Mouse (Mus musculus): ENCODE measurements at regions not wholly inside any gene's neighbourhood (a gene's known extent, or its start where the extent isn't known, plus 50 kb on each side); places are given as distances from the start of the nearest gene placed in this dataset.
A peak's percentile ranks its signal among the peaks of the same experiment; 100 is the strongest.

- Histone ChIP-seq H3K4me3 (no peak overlapping the region), H3K36me3 (no peaks in the 10 kb centered on the region)
- WGBS, result 80% methylated on average over 7 of the region's 7 CpGs
These were observed 132.2 kb downstream of the Zbtb18 start for GRCm38 (mm10) chr1:177574312-177574711.

GRCm38 (mm10) chr1:177584302-177584886, 142.2 kb downstream of the Zbtb18 start:
- Histone ChIP-seq H3K36me3 (no peaks in the 10 kb centered on the region), H3K4me1 (no peaks in the 10 kb centered on the region), H3K27ac (no peak overlapping the region), H3K4me3 (no peak overlapping the region), H3K27me3 (ENCODE audit: insufficient read depth, poor library complexity, severe bottlenecking) (no peaks in the 10 kb centered on the region), H3K9me3 (0 out of 2 replicates have a peak, but pooled peaks cover 4% of the 10 kb centered on the region)
- WGBS, result 57% methylated on average over 5 of the region's 5 CpGs
- DNase-seq (ENCODE audit: low spot score), result no peak

More at GRCm38 (mm10) chr1:177574312-177574711, 132.2 kb downstream of the Zbtb18 start:
- Histone ChIP-seq H3K27me3 (ENCODE audit: insufficient read depth, poor library complexity, severe bottlenecking) (no peaks in the 10 kb centered on the region), H3K4me1 (no peaks in the 10 kb centered on the region), H3K27ac (no peak overlapping the region), H3K9me3 (no peaks in the 10 kb centered on the region)
- DNase-seq (ENCODE audit: low spot score), result no peak

- Histone ChIP-seq H3K4me3 (no peak overlapping the region), H3K4me1 (no peaks in the 10 kb centered on the region), H3K9me3 (0 out of 2 replicates have a peak, but pooled peaks cover 4% of the 10 kb centered on the region), H3K27ac (no peak overlapping the region), H3K27me3 (ENCODE audit: insufficient read depth, poor library complexity, severe bottlenecking) (no peaks in the 10 kb centered on the region), H3K36me3 (no peaks in the 10 kb centered on the region)
- no peak for DNase-seq (ENCODE audit: low spot score)
- WGBS, result 60% methylated on average over 2 of the region's 2 CpGs
These were observed 143.2 kb downstream of the Zbtb18 start for GRCm38 (mm10) chr1:177585320-177585719.

- Histone ChIP-seq H3K36me3 (no peaks in the 10 kb centered on the region), H3K9me3 (no peaks in the 10 kb centered on the region), H3K27ac (no peak overlapping the region), H3K4me3 (no peak overlapping the region), H3K4me1 (no peaks in the 10 kb centered on the region), H3K27me3 (ENCODE audit: insufficient read depth, poor library complexity, severe bottlenecking) (no peaks in the 10 kb centered on the region)
- WGBS, result 87% methylated on average over 7 of the region's 7 CpGs
- no peak for DNase-seq (ENCODE audit: low spot score)
These were observed 140.6 kb upstream of the 1700016C15Rik start for GRCm38 (mm10) chr1:177589034-177589433.

GRCm38 (mm10) chr1:177589656-177590055, 140.0 kb upstream of the 1700016C15Rik start:
- H3K36me3 ChIP-seq, result no peaks in the 10 kb centered on the region
- no peak overlapping the region for H3K4me3 ChIP-seq
- H3K27me3 ChIP-seq (ENCODE audit: insufficient read depth, poor library complexity, severe bottlenecking), result no peaks in the 10 kb centered on the region
- H3K9me3 ChIP-seq, result no peaks in the 10 kb centered on the region
- H3K4me1 ChIP-seq, result no peaks in the 10 kb centered on the region
- 93% methylated on average over 4 of the region's 4 CpGs for WGBS
- no peak overlapping the region for H3K27ac ChIP-seq
- peak; percentile 33 for DNase-seq (ENCODE audit: low spot score)

GRCm38 (mm10) chr1:177591742-177592141, 137.9 kb upstream of the 1700016C15Rik start:
- Histone ChIP-seq H3K4me3 (no peak overlapping the region), H3K27me3 (ENCODE audit: insufficient read depth, poor library complexity, severe bottlenecking) (no peaks in the 10 kb centered on the region), H3K36me3 (no peaks in the 10 kb centered on the region), H3K4me1 (no peaks in the 10 kb centered on the region), H3K9me3 (no peaks in the 10 kb centered on the region), H3K27ac (no peak overlapping the region)
- peak; percentile 39 for DNase-seq (ENCODE audit: low spot score)
- 90% methylated on average over 3 of the region's 3 CpGs for WGBS

- peak; percentile 55 for DNase-seq (ENCODE audit: low spot score)
- Histone ChIP-seq H3K36me3 (no peaks in the 10 kb centered on the region), H3K9me3 (no peaks in the 10 kb centered on the region), H3K4me3 (no peak overlapping the region), H3K27me3 (ENCODE audit: insufficient read depth, poor library complexity, severe bottlenecking) (no peaks in the 10 kb centered on the region), H3K4me1 (no peaks in the 10 kb centered on the region), H3K27ac (no peak overlapping the region)
- 91% methylated on average over 9 of the region's 9 CpGs for WGBS
These were observed 137.3 kb upstream of the 1700016C15Rik start for GRCm38 (mm10) chr1:177592337-177592736.

GRCm38 (mm10) chr1:177594341-177594740, 135.3 kb upstream of the 1700016C15Rik start:
- Histone ChIP-seq H3K27ac (no peak overlapping the region), H3K36me3 (no peaks in the 10 kb centered on the region), H3K4me3 (no peak overlapping the region), H3K4me1 (no peaks in the 10 kb centered on the region), H3K9me3 (no peaks in the 10 kb centered on the region), H3K27me3 (ENCODE audit: insufficient read depth, poor library complexity, severe bottlenecking) (no peaks in the 10 kb centered on the region)
- DNase-seq (ENCODE audit: low spot score), result peak; percentile 66
- 88% methylated on average over 13 of the region's 13 CpGs for WGBS

- Histone ChIP-seq H3K36me3 (no peaks in the 10 kb centered on the region), H3K9me3 (no peaks in the 10 kb centered on the region), H3K27ac (no peak overlapping the region), H3K4me1 (no peaks in the 10 kb centered on the region), H3K27me3 (ENCODE audit: insufficient read depth, poor library complexity, severe bottlenecking) (no peaks in the 10 kb centered on the region), H3K4me3 (no peak overlapping the region)
- no peak for DNase-seq (ENCODE audit: low spot score)
- WGBS, result 81% methylated on average over 7 of the region's 7 CpGs
These were observed 134.2 kb upstream of the 1700016C15Rik start for GRCm38 (mm10) chr1:177595326-177595914.

- H3K4me1 ChIP-seq, result no peaks in the 10 kb centered on the region
- no peak overlapping the region for H3K4me3 ChIP-seq
- no peak for DNase-seq (ENCODE audit: low spot score)
- H3K36me3 ChIP-seq, result no peaks in the 10 kb centered on the region
- H3K9me3 ChIP-seq, result no peaks in the 10 kb centered on the region
- H3K27ac ChIP-seq, result no peak overlapping the region
- 76% methylated on average over 4 of the region's 4 CpGs for WGBS
- H3K27me3 ChIP-seq (ENCODE audit: insufficient read depth, poor library complexity, severe bottlenecking), result no peaks in the 10 kb centered on the region
These were observed 132.6 kb upstream of the 1700016C15Rik start for GRCm38 (mm10) chr1:177597036-177597435.

- WGBS, result 7% methylated on average over 6 of the region's 6 CpGs
- H3K36me3 ChIP-seq, result no peaks in the 10 kb centered on the region
- DNase-seq (ENCODE audit: low spot score), result peak; percentile 87
- H3K4me3 ChIP-seq, result 0 out of 2 replicates have a peak overlapping the region, but pooled peaks have one; percentile 12
- no peaks in the 10 kb centered on the region for H3K9me3 ChIP-seq
- H3K27me3 ChIP-seq (ENCODE audit: insufficient read depth, poor library complexity, severe bottlenecking), result no peaks in the 10 kb centered on the region
- peaks cover 20% of the 10 kb centered on the region for H3K4me1 ChIP-seq
- H3K27ac ChIP-seq, result 0 out of 2 replicates have a peak overlapping the region, but pooled peaks have one; percentile 59
These were observed 124.2 kb upstream of the 1700016C15Rik start for GRCm38 (mm10) chr1:177605353-177605969.

- H3K4me1 ChIP-seq, result peaks cover 20% of the 10 kb centered on the region
- peak; percentile 39 for DNase-seq (ENCODE audit: low spot score)
- H3K4me3 ChIP-seq, result no peak overlapping the region
- H3K9me3 ChIP-seq, result no peaks in the 10 kb centered on the region
- no peaks in the 10 kb centered on the region for H3K36me3 ChIP-seq
- 65% methylated on average over 2 of the region's 2 CpGs for WGBS
- H3K27ac ChIP-seq, result no peak overlapping the region
- no peaks in the 10 kb centered on the region for H3K27me3 ChIP-seq (ENCODE audit: insufficient read depth, poor library complexity, severe bottlenecking)
These were observed 122.0 kb upstream of the 1700016C15Rik start for GRCm38 (mm10) chr1:177607565-177607964.

GRCm38 (mm10) chr1:177608551-177609020, 121.0 kb upstream of the 1700016C15Rik start:
- Histone ChIP-seq H3K9me3 (no peaks in the 10 kb centered on the region), H3K36me3 (no peaks in the 10 kb centered on the region), H3K27me3 (ENCODE audit: insufficient read depth, poor library complexity, severe bottlenecking) (no peaks in the 10 kb centered on the region), H3K27ac (no peak overlapping the region), H3K4me1 (peaks cover 20% of the 10 kb centered on the region), H3K4me3 (no peak overlapping the region)
- peak; percentile 66 for DNase-seq (ENCODE audit: low spot score)
- 86% methylated on average over 18 of the region's 18 CpGs for WGBS
